Mouse (Mus musculus) G1E (cell line): ENCODE data around the gene Btf3. TPM values are rescaled to one million over a fixed set of nuclear protein-coding genes. Genes with fewer than 3 reads are reported as not detected.

Source experiments
- ATAC-seq: 2 replicates; pipeline ENCODE4 v1.8.0; 2016; ENCODE audit warnings: mild to moderate bottlenecking; ENCODE audit not compliant: insufficient number of reproducible peaks, poor library complexity, low FRiP score, severe bottlenecking; ENCODE audit errors: extremely low read depth
- DNase-seq: peaks from one replicate; pipeline ENCODE4 v3.0.0; 2012; ENCODE audit warnings: low spot score
- H3K27me3 ChIP-seq: 2 replicates; pipeline ENCODE4 v1.6.1; 2012; ENCODE audit warnings: mild to moderate bottlenecking, low read length, inconsistent platforms; ENCODE audit not compliant: insufficient read depth
- H3K36me3 ChIP-seq: replicated peaks from 2 replicates; pipeline ENCODE3; 2012; ENCODE audit warnings: mild to moderate bottlenecking, inconsistent platforms
- H3K4me1 ChIP-seq: 2 replicates; pipeline ENCODE4 v1.6.1; 2012; ENCODE audit warnings: low read depth, low read length, inconsistent platforms, mixed read lengths; ENCODE audit not compliant: insufficient read depth
- H3K4me3 ChIP-seq: 2 replicates; pipeline ENCODE4 v1.5.1; 2012; ENCODE audit warnings: low read depth, mild to moderate bottlenecking, inconsistent platforms, low read length, moderate library complexity, mixed read lengths
- H3K9me3 ChIP-seq: replicated peaks from 2 replicates; pipeline ENCODE4 v1.6.1; 2012; ENCODE audit warnings: inconsistent platforms
- CTCF ChIP-seq: IDR thresholded peaks from 2 replicates; pipeline ENCODE4 v1.5.1; 2012; ENCODE audit warnings: low read depth, low read length, inconsistent platforms, mixed read lengths
- GATA1 ChIP-seq: IDR thresholded peaks from 2 replicates; pipeline ENCODE4 v1.6.1; 2012; ENCODE audit warnings: borderline replicate concordance, low read length, inconsistent platforms, mixed read lengths
- GATA2 ChIP-seq: IDR thresholded peaks from 2 replicates; pipeline ENCODE4 v1.6.1; 2012; ENCODE audit warnings: low read depth, low read length, inconsistent platforms, borderline replicate concordance
- POLR2AphosphoS5 ChIP-seq: IDR thresholded peaks from 2 replicates; pipeline ENCODE4 v1.6.1; 2012; ENCODE audit warnings: low read depth, low read length, inconsistent platforms; ENCODE audit not compliant: insufficient replicate concordance
- TAL1 ChIP-seq: conservative IDR thresholded peaks from 2 replicates; pipeline ENCODE4 v1.6.1; 2012; ENCODE audit warnings: low read depth, low read length, inconsistent platforms, mixed read lengths
- polyA plus RNA-seq: library from polyadenylated mRNA; stranded (reverse); fragments of >175 nt; gene quantifications from 2 replicates; pipeline ENCODE4 v1.2.3, GENCODE M21; 2012
- total RNA-seq, 2 experiments: library from RNA; stranded (forward) in 1 of 2; stranded (reverse) in 1 of 2; fragments of 200-1000 nt in 1 of 2; fragments of >200 nt in 1 of 2; fragmentation: Nextera tagmentation in 1 of 2; gene quantifications; 2 replicates each; pipeline ENCODE4 v1.2.3; 2014 to 2017

Btf3 gene
- total and polyA plus RNA-seq, 3 experiments = 141 to 2,347 (median 982) TPM

DNA sequence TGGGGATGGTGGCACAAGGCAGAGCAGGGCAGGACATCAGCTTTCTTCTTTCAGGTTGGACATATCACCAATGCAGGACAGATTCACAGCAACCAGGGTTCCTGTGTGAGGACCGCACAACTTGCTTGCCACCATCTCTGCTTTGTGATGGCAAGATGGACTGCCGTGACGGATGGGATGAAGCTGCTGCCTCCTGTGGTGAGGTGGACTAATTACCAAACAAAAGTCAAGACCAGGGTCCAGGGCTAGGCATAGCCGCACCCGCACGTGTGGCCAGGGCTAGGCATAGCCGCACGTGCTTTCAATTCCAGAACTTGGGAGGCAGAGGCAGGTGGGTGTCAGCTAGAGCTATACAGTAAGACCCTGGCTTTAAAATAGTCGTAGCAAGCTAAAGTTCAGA lies 11.5 kb downstream of the Btf3 start:
- DNase-seq (no peak), ATAC-seq (no peak)
- Histone ChIP-seq H3K4me3 (no peak overlapping the region), H3K9me3 (no peaks in the 10 kb centered on the region), H3K27me3 (peaks cover 8% of the 10 kb centered on the region; the same call in 1 of the 2 replicates), H3K36me3 (peaks cover 30% of the 10 kb centered on the region), H3K4me1 (peaks cover 3% of the 10 kb centered on the region; the same call in 1 of the 2 replicates)
- TF ChIP-seq CTCF (no peak), TAL1 (no peak), GATA1 (no peak), POLR2AphosphoS5 (no peak), GATA2 (no peak)

DNA sequence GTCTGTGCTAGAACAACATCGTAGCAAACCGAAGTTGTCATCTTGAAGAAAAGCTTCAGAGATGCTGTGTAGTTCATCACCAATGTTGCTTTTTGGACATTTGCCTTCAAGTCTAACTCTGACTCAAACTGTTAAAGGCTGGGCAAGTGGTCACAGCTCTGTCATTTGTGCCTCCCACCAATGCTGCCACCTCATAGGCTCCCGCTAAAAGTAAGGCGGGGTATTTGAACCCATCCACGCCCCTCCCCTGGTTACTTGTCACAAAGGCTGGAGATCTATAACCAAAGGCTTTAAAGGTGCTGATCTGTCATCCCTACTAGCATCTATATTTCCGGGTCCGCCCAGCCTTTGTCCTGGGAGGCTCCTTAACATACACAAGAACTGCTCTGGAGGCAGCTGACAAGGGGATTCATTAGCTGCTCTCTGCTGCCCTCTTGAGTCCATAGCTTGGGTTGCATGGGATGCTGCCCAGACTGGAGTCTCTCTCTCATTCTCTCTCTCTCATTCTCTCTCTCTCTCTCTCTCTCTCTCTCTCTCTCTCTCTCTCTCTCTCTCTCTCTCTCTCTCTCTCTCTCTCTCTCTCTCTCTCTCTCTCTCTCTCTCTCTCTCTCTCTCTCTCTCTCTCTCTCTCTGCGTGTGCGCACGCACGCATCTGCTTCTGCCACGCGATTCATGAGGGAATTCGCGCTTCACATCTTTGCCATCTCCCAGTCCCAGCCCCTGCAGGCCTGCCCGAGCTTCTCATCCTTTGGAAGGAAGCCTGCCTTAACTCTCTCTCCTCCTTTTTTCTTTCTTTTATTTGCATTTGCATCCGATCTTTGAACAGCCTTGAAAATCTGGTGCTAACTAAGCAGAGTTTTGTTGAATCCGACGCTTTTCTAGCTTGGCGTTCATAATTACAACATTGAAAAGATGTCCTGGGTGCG lies 17.7 kb downstream of the Btf3 start:
- Histone ChIP-seq H3K27me3 (peaks cover 6% of the 10 kb centered on the region; the same call in 1 of the 2 replicates), H3K4me3 (no peak overlapping the region)

DNA sequence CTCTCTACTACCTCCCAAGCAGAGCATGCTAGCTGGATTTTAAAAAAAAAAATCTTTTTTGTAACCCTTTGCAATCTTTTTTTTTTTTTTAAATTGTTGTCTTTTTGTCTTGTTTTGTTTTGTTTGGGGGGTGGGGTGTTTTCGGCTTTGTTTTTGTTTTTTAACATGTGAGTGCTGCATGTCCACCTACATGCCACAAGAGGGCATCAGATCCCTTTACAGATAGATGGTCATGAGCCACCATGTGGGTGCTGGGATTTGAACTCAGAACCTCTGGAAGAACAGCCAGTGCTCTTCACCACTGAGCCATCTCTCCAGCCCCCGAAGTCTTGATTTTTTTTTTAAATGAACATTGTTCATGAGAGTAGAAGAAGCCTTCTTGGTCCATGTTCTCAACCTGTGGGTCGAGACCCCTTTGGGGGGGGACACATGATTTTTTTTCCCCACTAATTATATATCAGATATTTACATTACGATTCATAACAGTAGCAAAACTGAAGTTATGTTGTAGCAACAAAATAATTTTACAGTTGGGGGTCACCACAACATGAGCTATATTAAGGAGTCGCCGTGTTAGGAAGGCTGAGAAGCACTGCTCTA lies 18.8 kb downstream of the Btf3 start:
- Histone ChIP-seq H3K4me3 (no peak overlapping the region), H3K36me3 (no peaks in the 10 kb centered on the region), H3K27me3 (0 out of 2 replicates have a peak, but pooled peaks cover 4% of the 10 kb centered on the region), H3K4me1 (peaks cover 8% of the 10 kb centered on the region; the same call in 1 of the 2 replicates), H3K9me3 (peaks cover 5% of the 10 kb centered on the region)
- DNase-seq (no peak), ATAC-seq (no peak)
- 0 out of 2 replicates have a peak, but pooled peaks have one; percentile 8 for TF ChIP-seq CTCF
- no peak for TF ChIP-seq GATA1

More for the DNA sequence above, 17.7 kb downstream of the Btf3 start:
- Histone ChIP-seq H3K4me1 (peaks cover 6% of the 10 kb centered on the region; the same call in 1 of the 2 replicates), H3K36me3 (no peaks in the 10 kb centered on the region), H3K9me3 (peaks cover 5% of the 10 kb centered on the region)
- no peak for TF ChIP-seq POLR2AphosphoS5
- peak; percentile 65 for TF ChIP-seq CTCF
- DNase-seq (peak; percentile 58), ATAC-seq (peak; percentile 70)

DNA sequence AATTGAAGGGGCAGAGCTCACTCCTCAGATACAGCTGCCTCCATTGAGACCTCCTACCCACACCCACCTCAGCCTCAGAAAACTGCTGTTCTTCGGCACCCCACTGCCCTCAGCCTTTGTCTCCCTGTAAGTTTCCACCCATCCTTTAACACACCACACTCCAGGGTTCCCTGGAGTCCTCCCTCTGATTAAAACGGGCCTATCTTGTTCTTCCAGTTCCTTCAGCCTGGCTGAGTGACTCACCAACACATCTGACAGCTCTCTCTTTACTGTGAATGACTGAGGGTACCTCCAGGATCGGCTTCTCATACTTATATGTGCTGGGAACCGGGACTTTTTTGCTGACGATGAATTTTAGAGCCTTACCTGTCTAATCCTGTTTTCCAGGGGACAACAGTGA lies 20.7 kb downstream of the Btf3 start:
- DNase-seq (no peak), ATAC-seq (no peak)
- H3K4me1 ChIP-seq = peaks cover 8% of the 10 kb centered on the region; the same call in 1 of the 2 replicates
- peaks cover 5% of the 10 kb centered on the region for H3K9me3 ChIP-seq
- TF ChIP-seq CTCF (no peak), GATA1 (no peak), POLR2AphosphoS5 (no peak), TAL1 (no peak), GATA2 (no peak)
- H3K36me3 ChIP-seq = no peaks in the 10 kb centered on the region
- H3K4me3 ChIP-seq = no peak overlapping the region
- peaks cover 13% of the 10 kb centered on the region for H3K27me3 ChIP-seq

DNA sequence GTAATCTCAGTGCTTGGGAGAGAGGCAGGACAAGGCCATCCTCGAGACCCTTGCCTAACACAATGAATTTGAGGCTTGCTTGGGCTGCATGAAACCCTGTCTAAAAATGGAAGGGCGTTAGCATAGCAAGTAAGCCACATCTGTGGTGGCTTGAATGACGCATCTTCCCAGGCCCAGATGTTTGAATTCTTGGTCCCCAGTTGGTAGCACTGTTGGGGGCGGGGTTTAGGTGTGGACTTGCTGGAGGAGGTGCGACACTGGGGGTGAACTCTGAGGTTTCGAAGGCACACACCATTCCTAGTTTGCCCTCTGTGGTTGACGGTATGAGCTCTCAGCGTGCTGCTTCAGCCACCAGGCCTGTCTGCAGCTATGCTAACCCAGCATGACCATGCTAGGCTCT lies 25.1 kb downstream of the Btf3 start:
- H3K9me3 ChIP-seq = peaks cover 5% of the 10 kb centered on the region
- H3K4me3 ChIP-seq = no peak overlapping the region
- no peaks in the 10 kb centered on the region for H3K36me3 ChIP-seq
- ATAC-seq = no peak
- DNase-seq = no peak
- H3K27me3 ChIP-seq = peaks cover 28% of the 10 kb centered on the region
- TF ChIP-seq TAL1 = no peak
- no peak for TF ChIP-seq GATA2
- TF ChIP-seq GATA1 = no peak
- no peak for TF ChIP-seq POLR2AphosphoS5
- TF ChIP-seq CTCF = no peak
- H3K4me1 ChIP-seq = peaks cover 2% of the 10 kb centered on the region; the same call in 1 of the 2 replicates

- DNase-seq (no peak), ATAC-seq (no peak)
- Histone ChIP-seq H3K9me3 (peaks cover 5% of the 10 kb centered on the region), H3K4me3 (no peak overlapping the region), H3K4me1 (0 out of 2 replicates have a peak, but pooled peaks cover 2% of the 10 kb centered on the region), H3K36me3 (no peaks in the 10 kb centered on the region), H3K27me3 (peaks cover 34% of the 10 kb centered on the region)
- no peak for TF ChIP-seq POLR2AphosphoS5
- no peak for TF ChIP-seq TAL1
- no peak for TF ChIP-seq GATA1
- TF ChIP-seq GATA2 = no peak
- TF ChIP-seq CTCF = no peak
Measured at GRCm38 (mm10) chr13:98290719-98291118, 26.1 kb downstream of the Btf3 start.
